Mouse (Mus musculus): ENCODE data around the gene Apoc4.

Apoc4 gene

GRCm38 (mm10) chr7:19628192-19628535 is 53.1 kb downstream of the Apoc4 start:
- DNase-seq, result no peak

Data from kidney, postnatal 10 days (tissue).